Mouse (Mus musculus) forebrain, postnatal 0 days (tissue): ENCODE measurements at regions not wholly inside any gene's neighbourhood (a gene's known extent, or its start where the extent isn't known, plus 50 kb on each side); places are given as distances from the start of the nearest gene placed in this dataset.
"Not testable (repeated sequence)": the region's sequence is repeated elsewhere in the genome, so short reads cannot be mapped to it uniquely, and the experiment has no call there.

Source experiments
- ATAC-seq: fragments of 200-750 bp; cut with Nextera tagmentation; 2 replicates; pipeline ENCODE4 v1.8.0; 2017; ENCODE audit warnings: mild to moderate bottlenecking, moderate library complexity
- DNase-seq: peaks from one replicate; pipeline ENCODE4 v3.0.0-alpha.2; 2015
- H3K27ac ChIP-seq: fragments of 300-500 bp; sonication (generic); 2 replicates; pipeline ENCODE4 v1.5.1; 2014; ENCODE audit warnings: low read depth, mild to moderate bottlenecking, antibody characterized with exemption, low read length, moderate library complexity, mixed read lengths
- H3K27me3 ChIP-seq: fragments of 300-500 bp; sonication (generic); 2 replicates; pipeline ENCODE4 v1.6.1; 2014; ENCODE audit warnings: mild to moderate bottlenecking, low read length, mixed read lengths; ENCODE audit not compliant: insufficient read depth
- H3K36me3 ChIP-seq: fragments of 300-500 bp; sonication (generic); 2 replicates; pipeline ENCODE4 v1.6.1; 2014; ENCODE audit warnings: mild to moderate bottlenecking, moderate library complexity; ENCODE audit not compliant: insufficient read depth
- H3K4me1 ChIP-seq: fragments of 300-500 bp; sonication (generic); 2 replicates; pipeline ENCODE4 v1.6.1; 2014; ENCODE audit warnings: antibody characterized with exemption; ENCODE audit not compliant: insufficient read depth
- H3K4me2 ChIP-seq: fragments of 300-500 bp; sonication (generic); 2 replicates; pipeline ENCODE4 v1.6.1; 2014; ENCODE audit warnings: low read depth, mild to moderate bottlenecking, moderate library complexity
- H3K4me3 ChIP-seq: fragments of 300-500 bp; sonication (generic); 2 replicates; pipeline ENCODE4 v1.5.1; 2014; ENCODE audit warnings: low read depth, low read length, mixed read lengths
- H3K9ac ChIP-seq: fragments of 300-500 bp; sonication (generic); 2 replicates; pipeline ENCODE4 v1.6.1; 2014; ENCODE audit warnings: mild to moderate bottlenecking
- H3K9me3 ChIP-seq: fragments of 300-500 bp; sonication (generic); 2 replicates; pipeline ENCODE4 v1.6.1; 2016; ENCODE audit warnings: low read length
- CTCF ChIP-seq: sonication (generic); IDR thresholded peaks from 2 replicates; pipeline ENCODE4 v1.5.1; 2016; ENCODE audit warnings: antibody characterized with exemption, control low read depth, low read depth
- WGBS: fragments of 180-500 bp; shearing (Covaris S2); extraction: QIAGEN DNeasy Blood & Tissue Kit; methylation state at CpG from one replicate; pipeline ENCODE4 v1.1.7; 2014; 5-methylcytosine and 5-hydroxymethylcytosine counted together

GRCm38 (mm10) chr2:96063571-96063970 is 254.4 kb upstream of the Lrrc4c start:
- H3K4me1 ChIP-seq: no peaks in the 10 kb centered on the region
- DNase-seq (no peak), ATAC-seq (no peak)
- no peak overlapping the region for H3K4me3 ChIP-seq
- 39% methylated on average over 3 of the region's 3 CpGs for WGBS
- H3K4me2 ChIP-seq: no peak overlapping the region
- TF ChIP-seq CTCF: no peak
- H3K36me3 ChIP-seq: no peaks in the 10 kb centered on the region
- H3K27ac ChIP-seq: no peak overlapping the region
- H3K9me3 ChIP-seq: no peaks in the 10 kb centered on the region
- no peaks in the 10 kb centered on the region for H3K27me3 ChIP-seq
- no peak overlapping the region for H3K9ac ChIP-seq

GRCm38 (mm10) chr2:96108451-96108850 is 209.5 kb upstream of the Lrrc4c start:
- H3K36me3 ChIP-seq, H3K4me3 ChIP-seq, ATAC-seq, H3K27me3 ChIP-seq, H3K4me2 ChIP-seq, H3K27ac ChIP-seq, DNase-seq, H3K4me1 ChIP-seq, H3K9ac ChIP-seq, H3K9me3 ChIP-seq: not testable (repeated sequence)
- 94% methylated on average over 2 of the region's 2 CpGs for WGBS

GRCm38 (mm10) chr2:96120081-96120480 is 197.9 kb upstream of the Lrrc4c start:
- no peak for ATAC-seq
- no peak overlapping the region for H3K9ac ChIP-seq
- no peaks in the 10 kb centered on the region for H3K36me3 ChIP-seq
- no peak for DNase-seq
- H3K9me3 ChIP-seq: no peaks in the 10 kb centered on the region
- H3K4me2 ChIP-seq: no peak overlapping the region
- H3K27me3 ChIP-seq: no peaks in the 10 kb centered on the region
- WGBS: 80% methylated on average over 5 of the region's 5 CpGs
- no peaks in the 10 kb centered on the region for H3K4me1 ChIP-seq
- H3K4me3 ChIP-seq: no peak overlapping the region
- no peak for TF ChIP-seq CTCF
- H3K27ac ChIP-seq: no peak overlapping the region

DNA sequence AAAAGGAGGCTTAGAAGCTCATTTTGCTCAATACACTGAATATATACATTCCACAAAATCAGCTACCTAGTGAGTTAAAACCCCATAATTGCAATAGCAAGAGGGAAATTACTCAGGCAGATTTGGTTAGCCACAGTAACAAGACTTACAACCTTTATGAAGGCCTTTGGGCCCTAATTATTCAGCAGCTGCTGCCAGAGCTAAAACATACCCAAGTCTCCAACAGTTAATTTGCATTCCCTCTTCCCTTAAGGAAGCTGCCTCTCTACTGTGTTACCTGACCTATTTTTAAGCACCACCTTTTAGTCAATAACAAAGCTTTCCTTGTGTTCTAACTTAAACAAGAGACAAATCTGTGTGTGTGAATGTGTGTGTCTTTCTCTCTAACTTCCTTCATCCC is 179.4 kb upstream of the Lrrc4c start:
- Histone ChIP-seq H3K4me3 (no peak overlapping the region), H3K9me3 (no peaks in the 10 kb centered on the region), H3K27me3 (no peaks in the 10 kb centered on the region), H3K27ac (no peak overlapping the region), H3K9ac (no peak overlapping the region), H3K4me2 (no peak overlapping the region), H3K36me3 (no peaks in the 10 kb centered on the region), H3K4me1 (no peaks in the 10 kb centered on the region)
- TF ChIP-seq CTCF: no peak
- DNase-seq: no peak
- ATAC-seq: no peak

DNA sequence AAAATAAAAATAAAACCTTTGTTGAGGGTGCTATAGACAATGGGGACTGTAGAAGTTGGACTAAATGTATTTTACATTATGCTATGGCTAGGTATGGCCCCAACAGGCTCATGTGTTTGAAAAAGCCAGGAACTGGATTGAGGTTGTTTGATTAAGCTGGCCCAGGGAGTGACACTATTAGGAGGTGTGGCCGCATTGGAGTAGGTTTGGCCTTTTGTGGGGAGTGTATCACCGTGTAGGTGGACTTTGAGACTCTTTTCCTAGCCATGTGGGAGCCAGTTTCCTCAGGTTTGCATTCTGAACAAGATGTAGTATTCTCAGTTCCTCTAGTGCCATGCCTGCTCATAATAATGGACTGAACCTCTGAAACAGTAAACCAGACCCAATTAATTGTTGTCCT is 162.7 kb upstream of the Lrrc4c start:
- Histone ChIP-seq H3K36me3 (no peaks in the 10 kb centered on the region), H3K27me3 (no peaks in the 10 kb centered on the region), H3K9me3 (no peaks in the 10 kb centered on the region), H3K9ac (no peak overlapping the region), H3K4me1 (no peaks in the 10 kb centered on the region), H3K4me3 (no peak overlapping the region), H3K27ac (no peak overlapping the region), H3K4me2 (no peak overlapping the region)
- no peak for ATAC-seq
- no peak for TF ChIP-seq CTCF
- no peak for DNase-seq
- 91% methylated on average over 2 of the region's 2 CpGs for WGBS

DNA sequence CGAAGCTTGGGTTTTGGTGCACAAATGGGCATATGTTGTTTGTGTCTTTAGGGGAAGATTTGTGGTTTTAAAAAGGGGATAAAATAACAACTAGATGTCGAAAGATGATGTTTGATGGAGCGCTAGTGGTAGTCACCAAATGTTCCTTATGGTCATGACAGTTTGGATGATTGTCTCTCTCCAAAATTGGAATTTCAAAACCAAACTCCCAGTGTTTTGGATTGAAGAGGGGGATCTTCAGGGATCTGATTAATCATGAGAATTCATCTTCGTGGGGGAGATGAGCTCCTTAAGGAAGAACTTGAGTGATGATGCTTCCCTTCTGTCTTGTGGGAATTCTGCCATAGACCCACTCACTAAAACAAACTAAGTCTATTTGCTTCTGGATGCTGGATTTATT is 151.3 kb upstream of the Lrrc4c start:
- Histone ChIP-seq H3K4me2 (no peak overlapping the region), H3K27me3 (no peaks in the 10 kb centered on the region), H3K27ac (no peak overlapping the region), H3K9ac (no peak overlapping the region), H3K36me3 (no peaks in the 10 kb centered on the region), H3K4me1 (no peaks in the 10 kb centered on the region), H3K9me3 (no peaks in the 10 kb centered on the region), H3K4me3 (no peak overlapping the region)
- ATAC-seq: peak; percentile 74
- no peak for TF ChIP-seq CTCF
- WGBS: 63% methylated on average over 4 of the region's 4 CpGs
- DNase-seq: peak; percentile 30
